Mouse (Mus musculus): ENCODE data around the gene Tas2r102. TPM values are rescaled to one million over a fixed set of nuclear protein-coding genes. Genes with fewer than 3 reads are reported as not detected.

The Tas2r102 gene
- polyA plus RNA-seq (2012; rRNA removed), result not detected in 2 replicates

DNA sequence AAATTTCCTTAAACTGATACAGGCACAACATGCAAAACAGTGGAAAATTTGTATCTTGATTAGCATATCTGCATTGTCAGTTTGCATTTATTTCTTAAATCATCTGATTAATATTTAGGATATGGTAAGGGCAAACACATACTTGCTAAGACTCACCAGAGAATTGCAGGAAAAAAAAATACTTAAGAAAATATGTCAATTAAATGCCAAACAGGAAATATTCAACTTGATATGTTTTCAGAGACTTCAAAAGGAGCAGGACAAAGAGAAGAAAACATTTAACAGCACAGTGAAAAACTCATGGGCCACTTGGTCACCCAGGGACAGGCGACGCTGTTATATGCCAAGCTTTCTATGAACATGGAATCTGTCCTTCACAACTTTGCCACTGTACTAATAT lies at the start of gene Tas2r102:
Gene Tas2r102 (plus strand): TSS at position 301 of the 400 bp plus-strand sequence.
- no peak within 1 kb of the TSS for H3K4me3 ChIP-seq (ENCODE audit: control insufficient read depth, low read depth, low read length)
- no peaks in the 10 kb centered on the region for H3K27me3 ChIP-seq (ENCODE audit: control insufficient read depth, insufficient read depth, low read length)
- H3K27ac ChIP-seq (ENCODE audit: control insufficient read depth, insufficient read depth, low read depth, low read length), result no peak within 1 kb of the TSS
- no peaks in the 10 kb centered on the region for H3K36me3 ChIP-seq (ENCODE audit: control insufficient read depth, insufficient read depth, low read length)
- TF ChIP-seq CTCF (IDR thresholded peaks at IDR 0.05; ENCODE audit: control insufficient read depth, insufficient read depth, insufficient replicate concordance, low read depth, low read length), result no peak
- no peak for TF ChIP-seq POLR2A (IDR thresholded peaks at IDR 0.05; ENCODE audit: control insufficient read depth, low read depth, low read length)
- H3K4me1 ChIP-seq (ENCODE audit: control insufficient read depth, insufficient read depth, low read length), result no peaks in the 10 kb centered on the region

DNA sequence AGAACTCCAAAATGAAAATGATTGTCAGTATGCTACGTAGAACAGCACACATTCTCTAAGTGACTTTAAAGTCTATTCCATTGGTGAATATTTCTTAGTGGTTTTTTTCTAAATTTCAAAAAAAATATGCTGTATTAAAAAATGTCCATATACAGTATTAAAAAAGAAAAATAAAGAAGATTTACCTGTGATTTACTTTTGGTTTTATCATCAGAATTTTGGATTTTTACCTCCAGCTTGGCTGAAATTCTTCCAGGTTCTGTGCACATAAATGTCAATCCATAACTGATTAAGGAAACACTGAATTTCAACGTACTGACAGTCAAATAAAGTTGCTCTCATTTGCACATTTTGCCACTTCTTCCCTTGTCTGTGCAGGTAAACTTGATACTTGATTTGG lies 24.0 kb upstream of the Tas2r102 start, which contains the start of gene Tas2r115:
Gene Tas2r115 (minus strand): TSS at position 101 of the 400 bp plus-strand sequence.
- Histone ChIP-seq H3K36me3 (ENCODE audit: control insufficient read depth, insufficient read depth, low read length) (no peaks in the 10 kb centered on the region), H3K27ac (ENCODE audit: control insufficient read depth, insufficient read depth, low read depth, low read length) (no peak within 1 kb of the TSS), H3K4me1 (ENCODE audit: control insufficient read depth, insufficient read depth, low read length) (no peaks in the 10 kb centered on the region), H3K4me3 (ENCODE audit: control insufficient read depth, low read depth, low read length) (no peak within 1 kb of the TSS), H3K27me3 (ENCODE audit: control insufficient read depth, insufficient read depth, low read length) (no peaks in the 10 kb centered on the region)
- no peak for TF ChIP-seq CTCF (IDR thresholded peaks at IDR 0.05; ENCODE audit: control insufficient read depth, insufficient read depth, insufficient replicate concordance, low read depth, low read length)
- no peak for TF ChIP-seq POLR2A (IDR thresholded peaks at IDR 0.05; ENCODE audit: control insufficient read depth, low read depth, low read length)

DNA sequence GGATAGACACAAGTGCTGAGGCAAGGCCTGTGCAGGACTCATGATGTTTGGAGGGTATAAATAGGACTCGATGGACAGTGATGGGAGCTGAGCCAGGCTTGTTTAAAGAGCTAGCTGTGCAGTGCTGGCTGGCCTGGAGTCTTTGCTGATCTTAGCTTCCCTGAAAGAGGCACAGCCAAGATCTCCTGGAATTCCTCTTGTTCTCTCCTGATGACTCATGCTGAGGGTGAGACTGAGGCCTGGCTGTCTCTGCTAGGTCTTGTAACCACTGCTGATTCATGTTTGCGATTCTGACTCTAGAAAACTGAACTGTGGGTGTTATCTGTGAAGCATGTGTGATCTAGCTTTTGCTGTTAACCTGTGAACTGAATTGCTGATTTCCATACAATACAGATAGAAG lies 11.7 kb upstream of the Tas2r102 start:
- no peak for TF ChIP-seq CTCF (IDR thresholded peaks at IDR 0.05; ENCODE audit: control insufficient read depth, insufficient read depth, insufficient replicate concordance, low read depth, low read length)
- TF ChIP-seq POLR2A (IDR thresholded peaks at IDR 0.05; ENCODE audit: control insufficient read depth, low read depth, low read length), result no peak
- Histone ChIP-seq H3K36me3 (ENCODE audit: control insufficient read depth, insufficient read depth, low read length) (no peaks in the 10 kb centered on the region), H3K4me1 (ENCODE audit: control insufficient read depth, insufficient read depth, low read length) (no peaks in the 10 kb centered on the region), H3K4me3 (ENCODE audit: control insufficient read depth, low read depth, low read length) (no peak overlapping the region), H3K27me3 (ENCODE audit: control insufficient read depth, insufficient read depth, low read length) (no peaks in the 10 kb centered on the region), H3K27ac (ENCODE audit: control insufficient read depth, insufficient read depth, low read depth, low read length) (no peak overlapping the region)

DNA sequence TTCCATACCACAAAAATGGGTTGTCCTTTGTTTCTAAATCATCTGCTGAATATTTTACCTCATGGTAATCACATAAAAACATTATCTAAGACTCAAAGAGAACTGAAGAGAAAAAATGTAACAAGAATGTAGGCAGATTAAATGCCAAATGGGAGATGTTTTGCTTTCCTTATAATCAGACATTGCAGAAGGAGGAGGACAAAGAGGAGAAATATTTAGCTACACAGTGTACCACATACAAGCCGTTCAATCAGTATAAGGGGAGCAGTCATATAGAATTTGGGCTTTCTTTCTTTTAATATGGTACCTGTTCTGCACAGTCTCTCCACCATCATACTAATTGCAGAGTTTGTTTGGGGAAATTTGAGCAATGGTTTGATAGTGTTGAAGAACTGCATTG lies 7.5 kb upstream of the Tas2r102 start, which contains the start of gene Tas2r124:
Gene Tas2r124 (plus strand): TSS at position 301 of the 400 bp plus-strand sequence.
- Histone ChIP-seq H3K4me1 (ENCODE audit: control insufficient read depth, insufficient read depth, low read length) (no peaks in the 10 kb centered on the region), H3K27ac (ENCODE audit: control insufficient read depth, insufficient read depth, low read depth, low read length) (no peak within 1 kb of the TSS), H3K36me3 (ENCODE audit: control insufficient read depth, insufficient read depth, low read length) (no peaks in the 10 kb centered on the region), H3K4me3 (ENCODE audit: control insufficient read depth, low read depth, low read length) (no peak within 1 kb of the TSS), H3K27me3 (ENCODE audit: control insufficient read depth, insufficient read depth, low read length) (no peaks in the 10 kb centered on the region)
- TF ChIP-seq CTCF (IDR thresholded peaks at IDR 0.05; ENCODE audit: control insufficient read depth, insufficient read depth, insufficient replicate concordance, low read depth, low read length) (no peak), POLR2A (IDR thresholded peaks at IDR 0.05; ENCODE audit: control insufficient read depth, low read depth, low read length) (no peak)

DNA sequence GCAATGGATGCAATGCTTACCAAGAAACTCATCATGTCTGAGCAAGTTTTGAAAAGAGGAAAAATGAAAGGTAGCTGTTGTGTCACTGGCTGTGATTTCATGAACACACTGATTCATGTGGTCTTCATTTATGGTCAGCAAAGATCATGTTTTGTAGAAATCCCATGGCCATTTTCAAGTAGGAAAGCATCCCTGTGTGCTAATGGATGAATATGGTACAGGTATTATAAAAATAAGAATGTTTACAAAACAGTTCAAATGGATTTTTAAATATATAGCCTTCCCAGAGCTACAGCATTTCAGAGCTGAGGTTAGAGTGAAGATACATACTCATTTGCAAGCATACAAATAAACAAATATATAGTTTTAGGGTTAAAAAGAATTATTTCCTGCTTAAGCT lies 16.1 kb downstream of the Tas2r102 start, which contains the start of gene Tas2r136:
Gene Tas2r136 (minus strand): TSS at position 101 of the 400 bp plus-strand sequence.
- TF ChIP-seq CTCF (IDR thresholded peaks at IDR 0.05; ENCODE audit: control insufficient read depth, insufficient read depth, insufficient replicate concordance, low read depth, low read length) (no peak), POLR2A (IDR thresholded peaks at IDR 0.05; ENCODE audit: control insufficient read depth, low read depth, low read length) (no peak)
- no peaks in the 10 kb centered on the region for H3K27me3 ChIP-seq (ENCODE audit: control insufficient read depth, insufficient read depth, low read length)
- no peak within 1 kb of the TSS for H3K4me3 ChIP-seq (ENCODE audit: control insufficient read depth, low read depth, low read length)
- no peaks in the 10 kb centered on the region for H3K36me3 ChIP-seq (ENCODE audit: control insufficient read depth, insufficient read depth, low read length)
- H3K27ac ChIP-seq (ENCODE audit: control insufficient read depth, insufficient read depth, low read depth, low read length), result no peak within 1 kb of the TSS
- no peaks in the 10 kb centered on the region for H3K4me1 ChIP-seq (ENCODE audit: control insufficient read depth, insufficient read depth, low read length)

DNA sequence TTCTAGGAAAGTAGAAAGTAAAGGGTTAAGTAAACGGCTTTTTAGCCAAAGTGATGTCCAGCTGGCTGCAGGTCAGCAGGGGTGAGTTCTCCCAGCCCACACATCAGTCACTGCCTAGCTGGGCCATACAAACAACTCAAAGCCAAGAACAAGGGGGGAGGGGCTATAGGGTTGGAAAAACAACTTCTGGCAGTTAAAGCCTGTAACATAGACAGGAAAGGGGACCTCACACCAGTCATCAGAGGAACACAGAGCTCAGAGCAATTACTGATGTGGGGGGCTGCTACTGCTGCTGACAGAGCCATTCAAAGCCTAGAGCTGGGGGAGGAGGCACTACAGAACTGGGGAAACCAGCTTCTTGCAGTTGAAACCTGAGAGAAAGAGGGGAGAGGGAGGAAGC lies 33.5 kb downstream of the Tas2r102 start:
- Histone ChIP-seq H3K27me3 (ENCODE audit: control insufficient read depth, insufficient read depth, low read length) (no peaks in the 10 kb centered on the region), H3K4me1 (ENCODE audit: control insufficient read depth, insufficient read depth, low read length) (no peaks in the 10 kb centered on the region), H3K36me3 (ENCODE audit: control insufficient read depth, insufficient read depth, low read length) (no peaks in the 10 kb centered on the region), H3K4me3 (ENCODE audit: control insufficient read depth, low read depth, low read length) (no peak overlapping the region), H3K27ac (ENCODE audit: control insufficient read depth, insufficient read depth, low read depth, low read length) (no peak overlapping the region)
- no peak for TF ChIP-seq POLR2A (IDR thresholded peaks at IDR 0.05; ENCODE audit: control insufficient read depth, low read depth, low read length)
- no peak for TF ChIP-seq CTCF (IDR thresholded peaks at IDR 0.05; ENCODE audit: control insufficient read depth, insufficient read depth, insufficient replicate concordance, low read depth, low read length)

DNA sequence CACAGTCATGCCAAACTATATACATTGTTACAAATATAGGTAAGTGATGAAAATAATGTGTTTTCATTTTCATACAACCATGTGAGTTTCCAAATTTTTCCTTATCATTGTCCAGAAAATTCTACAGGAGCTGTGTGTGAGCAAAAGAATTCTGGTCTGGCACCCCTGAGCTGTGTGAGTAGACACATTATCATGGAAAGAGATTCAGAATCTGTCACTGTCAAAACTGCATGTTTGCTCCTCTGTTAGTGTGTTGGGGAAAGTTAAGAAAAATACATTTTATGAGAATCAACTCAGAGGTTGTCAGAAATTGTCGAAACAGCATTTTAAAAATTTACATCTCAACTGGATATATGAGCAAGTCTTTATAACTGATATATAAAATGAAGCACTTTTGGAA lies 40.6 kb downstream of the Tas2r102 start, which contains the start of gene Tas2r117:
Gene Tas2r117 (plus strand): TSS at position 301 of the 400 bp plus-strand sequence.
- no peaks in the 10 kb centered on the region for H3K36me3 ChIP-seq (ENCODE audit: control insufficient read depth, insufficient read depth, low read length)
- no peak for TF ChIP-seq POLR2A (IDR thresholded peaks at IDR 0.05; ENCODE audit: control insufficient read depth, low read depth, low read length)
- TF ChIP-seq CTCF (IDR thresholded peaks at IDR 0.05; ENCODE audit: control insufficient read depth, insufficient read depth, insufficient replicate concordance, low read depth, low read length), result no peak
- no peaks in the 10 kb centered on the region for H3K4me1 ChIP-seq (ENCODE audit: control insufficient read depth, insufficient read depth, low read length)
- no peaks in the 10 kb centered on the region for H3K27me3 ChIP-seq (ENCODE audit: control insufficient read depth, insufficient read depth, low read length)
- no peak within 1 kb of the TSS for H3K4me3 ChIP-seq (ENCODE audit: control insufficient read depth, low read depth, low read length)
- H3K27ac ChIP-seq (ENCODE audit: control insufficient read depth, insufficient read depth, low read depth, low read length), result no peak within 1 kb of the TSS

Other genes with a start within 250 kb of the Tas2r102 start
- gene Prh1, start 192.3 kb upstream of the Tas2r102 start, polyA plus RNA-seq (2012; rRNA removed), result not detected in 2 replicates
- not detected in 2 replicates for gene Prp2, start 166.2 kb upstream of the Tas2r102 start, polyA plus RNA-seq (2012; rRNA removed)
- gene A630073D07Rik, start 110.6 kb upstream of the Tas2r102 start, polyA plus RNA-seq (2012; rRNA removed), result not detected in 2 replicates
- gene Tas2r120, start 105.2 kb upstream of the Tas2r102 start, polyA plus RNA-seq (2012; rRNA removed), result not detected in 2 replicates
- gene Tas2r121, start 61.1 kb upstream of the Tas2r102 start, polyA plus RNA-seq (2012; rRNA removed), result not detected in 2 replicates
- not detected in 2 replicates for gene Tas2r122, start 50.2 kb upstream of the Tas2r102 start, polyA plus RNA-seq (2012; rRNA removed)
- not detected in 2 replicates for gene Tas2r115, start 24.1 kb upstream of the Tas2r102 start, polyA plus RNA-seq (2012; rRNA removed)
- not detected in 2 replicates for gene Tas2r124, start 7.4 kb upstream of the Tas2r102 start, polyA plus RNA-seq (2012; rRNA removed)
- gene Tas2r136, start 16.0 kb downstream of the Tas2r102 start, polyA plus RNA-seq (2012; rRNA removed), result not detected in 2 replicates
- not detected in 2 replicates for gene Tas2r117, start 40.7 kb downstream of the Tas2r102 start, polyA plus RNA-seq (2012; rRNA removed)
- gene Tas2r123, start 85.0 kb downstream of the Tas2r102 start, polyA plus RNA-seq (2012; rRNA removed), result not detected in 2 replicates
- not detected in 2 replicates for gene Tas2r116, start 93.3 kb downstream of the Tas2r102 start, polyA plus RNA-seq (2012; rRNA removed)
- gene Tas2r110, start 105.9 kb downstream of the Tas2r102 start, polyA plus RNA-seq (2012; rRNA removed), result not detected in 2 replicates
- gene Tas2r113, start 130.9 kb downstream of the Tas2r102 start, polyA plus RNA-seq (2012; rRNA removed), result not detected in 2 replicates
- not detected in 2 replicates for gene Tas2r125, start 147.5 kb downstream of the Tas2r102 start, polyA plus RNA-seq (2012; rRNA removed)
- not detected in 2 replicates for gene Tas2r129, start 189.0 kb downstream of the Tas2r102 start, polyA plus RNA-seq (2012; rRNA removed)
- gene Tas2r131, start 195.8 kb downstream of the Tas2r102 start, polyA plus RNA-seq (2012; rRNA removed), result not detected in 2 replicates
- gene Tas2r109, start 218.8 kb downstream of the Tas2r102 start, polyA plus RNA-seq (2012; rRNA removed), result not detected in 2 replicates